Mouse (Mus musculus) ovary, postnatal 36 days (tissue): ENCODE measurements around the gene Fam174b.

Experiments used
- DNase-seq: peaks from one replicate; pipeline ENCODE4 v3.0.0; 2022; ENCODE audit warnings: low spot score, mixed read lengths

Fam174b gene

DNA sequence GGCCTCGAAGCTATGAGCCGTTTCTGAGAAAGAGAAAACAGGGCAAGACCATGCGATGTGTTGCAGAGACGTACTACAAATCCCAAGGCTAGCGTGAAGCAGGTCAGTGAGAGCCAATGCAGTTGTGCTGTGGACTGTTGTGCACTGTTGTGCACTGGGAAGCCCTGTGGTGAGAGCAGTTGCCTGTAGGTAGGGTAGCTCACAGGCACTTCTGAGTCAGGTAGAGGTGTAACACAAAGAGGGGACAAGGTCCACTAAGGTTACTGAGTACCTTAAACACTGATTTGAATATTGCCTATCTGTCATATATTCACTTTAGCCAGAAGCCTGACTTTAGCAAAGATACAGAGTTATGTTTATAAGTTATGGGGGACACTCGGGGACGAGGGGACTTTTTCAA lies 74.4 kb downstream of the Fam174b start:
- no peak for DNase-seq

- DNase-seq: no peak
Measured at GRCm38 (mm10) chr7:73816255-73816996, 76.3 kb downstream of the Fam174b start.

GRCm38 (mm10) chr7:73819366-73819765 lies 79.3 kb downstream of the Fam174b start:
- DNase-seq: no peak
